Mouse (Mus musculus): Measurements from ENCODE around the gene Dusp19.
A peak's percentile ranks its signal among the peaks of the same experiment; 100 is the strongest.

The Dusp19 gene

GRCm38 (mm10) chr2:80616854-80617737, at the start of gene Dusp19, which contains the start of gene Nup35:
Gene Dusp19, plus strand, starts transcription at chr2:80617045.
Gene Nup35, plus strand, starts transcription at chr2:80617236.
- DNase-seq (ENCODE audit: low spot score in 2 of 2): peak; percentile 88 to 93

- no peak for DNase-seq (ENCODE audit: low spot score in 2 of 2)
Observed at GRCm38 (mm10) chr2:80567411-80567810, 49.4 kb upstream of the Dusp19 start.

GRCm38 (mm10) chr2:80570656-80571055, 46.2 kb upstream of the Dusp19 start:
- no peak for DNase-seq (ENCODE audit: low spot score in 2 of 2)

- no peak for DNase-seq (ENCODE audit: low spot score in 2 of 2)
Observed at GRCm38 (mm10) chr2:80577286-80577685, 39.6 kb upstream of the Dusp19 start.

- no peak for DNase-seq (ENCODE audit: low spot score in 2 of 2)
Observed at GRCm38 (mm10) chr2:80579253-80579891, 37.5 kb upstream of the Dusp19 start.

GRCm38 (mm10) chr2:80580311-80580961, 36.4 kb upstream of the Dusp19 start:
- no peak for DNase-seq (ENCODE audit: low spot score in 2 of 2)

GRCm38 (mm10) chr2:80581043-80581711, 35.7 kb upstream of the Dusp19 start, which contains the start of gene Nckap1:
Gene Nckap1, minus strand, starts transcription at chr2:80581380.
- peak; percentile 85 to 92 for DNase-seq (ENCODE audit: low spot score in 2 of 2)

GRCm38 (mm10) chr2:80582356-80582755, 34.5 kb upstream of the Dusp19 start:
- DNase-seq (ENCODE audit: low spot score in 2 of 2): no peak

GRCm38 (mm10) chr2:80594215-80594918, 22.5 kb upstream of the Dusp19 start:
- no peak for DNase-seq (ENCODE audit: low spot score in 2 of 2)

GRCm38 (mm10) chr2:80596960-80597359, 19.9 kb upstream of the Dusp19 start:
- no peak for DNase-seq (ENCODE audit: low spot score in 2 of 2)

GRCm38 (mm10) chr2:80599850-80600249, 17.0 kb upstream of the Dusp19 start:
- DNase-seq (ENCODE audit: low spot score in 2 of 2): no peak

GRCm38 (mm10) chr2:80600611-80601010, 16.2 kb upstream of the Dusp19 start:
- DNase-seq (ENCODE audit: low spot score in 2 of 2): no peak

- DNase-seq (ENCODE audit: low spot score in 2 of 2): no peak
Observed at GRCm38 (mm10) chr2:80602756-80603155, 14.1 kb upstream of the Dusp19 start.

- DNase-seq (ENCODE audit: low spot score in 2 of 2): no peak
Observed at GRCm38 (mm10) chr2:80603771-80604426, 12.9 kb upstream of the Dusp19 start.

GRCm38 (mm10) chr2:80612286-80612685, 4.6 kb upstream of the Dusp19 start:
- no peak for DNase-seq (ENCODE audit: low spot score in 2 of 2)

GRCm38 (mm10) chr2:80612796-80613195, 4.0 kb upstream of the Dusp19 start:
- DNase-seq (ENCODE audit: low spot score in 2 of 2): no peak

- DNase-seq (ENCODE audit: low spot score in 2 of 2): no peak
Observed at GRCm38 (mm10) chr2:80618991-80619390, 2.1 kb downstream of the Dusp19 start.

GRCm38 (mm10) chr2:80621921-80622320, 5.1 kb downstream of the Dusp19 start:
- no peak for DNase-seq (ENCODE audit: low spot score in 2 of 2)

- no peak for DNase-seq (ENCODE audit: low spot score in 2 of 2)
Observed at GRCm38 (mm10) chr2:80624523-80624922, 7.7 kb downstream of the Dusp19 start.

GRCm38 (mm10) chr2:80632336-80633026, 15.6 kb downstream of the Dusp19 start:
- no peak for DNase-seq (ENCODE audit: low spot score in 2 of 2)

Measured in spleen, postnatal 4 days (tissue).